Mouse (Mus musculus) spleen, adult 2 months (tissue): ENCODE measurements at regions not wholly inside any gene's neighbourhood (a gene's known extent, or its start where the extent isn't known, plus 50 kb on each side); places are given as distances from the start of the nearest gene placed in this dataset.
A peak's percentile ranks its signal among the peaks of the same experiment; 100 is the strongest.

Source experiments
- CTCF ChIP-seq: fragments of 200-500 bp; IDR thresholded peaks from 2 replicates; pipeline ENCODE4 v1.5.1; 2011; ENCODE audit warnings: mild to moderate bottlenecking, inconsistent platforms; ENCODE audit not compliant: insufficient read depth, insufficient read length, insufficient replicate concordance; ENCODE audit errors: extremely low read depth
- POLR2A ChIP-seq: fragments of 200-500 bp; IDR thresholded peaks from 2 replicates; pipeline ENCODE4 v1.6.1; 2011; ENCODE audit warnings: low read depth, low read length, inconsistent platforms

DNA sequence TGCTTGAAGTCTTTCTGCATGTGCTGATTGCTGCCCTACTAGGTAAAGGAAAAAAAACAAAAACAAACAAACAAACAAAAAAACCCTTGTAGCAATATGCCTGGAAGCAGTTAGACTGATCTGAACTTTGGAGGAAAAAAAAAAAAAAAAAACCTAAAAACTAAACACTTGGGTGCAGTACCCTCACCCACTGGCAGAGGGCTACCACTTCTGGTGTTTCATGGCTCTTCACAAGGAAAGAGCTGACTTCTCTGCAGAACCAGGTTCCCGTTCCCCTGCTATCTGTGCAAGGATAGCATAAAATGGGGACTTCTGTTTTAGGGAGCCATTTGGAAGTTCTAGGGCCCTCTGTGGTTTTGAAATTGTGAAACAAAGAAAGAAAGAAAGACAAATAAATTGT lies 52.2 kb upstream of the Otud4 start:
- TF ChIP-seq CTCF (peak; percentile 24; the same call in 1 of the 2 replicates), POLR2A (no peak)
